Mouse (Mus musculus) layer of hippocampus, adult 8-10 months (tissue): ENCODE measurements around the gene Epha4. TPM values are rescaled to one million over a fixed set of nuclear protein-coding genes. Genes with fewer than 3 reads are reported as not detected.
A peak's percentile ranks its signal among the peaks of the same experiment; 100 is the strongest.

Source experiments
- DNase-seq, 2 experiments: peaks; one replicate each; pipeline ENCODE4 v3.0.0; 2022; ENCODE audit warnings: low spot score in 2 of 2
- total RNA-seq, 4 experiments: library from RNA; stranded (reverse); gene quantifications; 2 replicates each; pipeline ENCODE4 v1.2.4; 2022

Gene Epha4
- total RNA-seq, 4 experiments from 2014 or later, result 267 to 285 (median 281) TPM

- DNase-seq, result no peak
Observed at GRCm38 (mm10) chr1:77484766-77485596, 29.9 kb downstream of the Epha4 start.

- no peak for DNase-seq
Observed at GRCm38 (mm10) chr1:77475808-77476413, 39.0 kb downstream of the Epha4 start.

- no peak for DNase-seq
Observed at GRCm38 (mm10) chr1:77473446-77474376, 41.2 kb downstream of the Epha4 start.

GRCm38 (mm10) chr1:77472566-77472965, 42.3 kb downstream of the Epha4 start:
- no peak for DNase-seq

GRCm38 (mm10) chr1:77471447-77471846, 43.4 kb downstream of the Epha4 start:
- DNase-seq, result no peak

- DNase-seq, result no peak
Observed at GRCm38 (mm10) chr1:77471037-77471436, 43.9 kb downstream of the Epha4 start.

- no peak for DNase-seq
Observed at GRCm38 (mm10) chr1:77468717-77469314, 46.1 kb downstream of the Epha4 start.

GRCm38 (mm10) chr1:77465524-77465923, 49.4 kb downstream of the Epha4 start:
- no peak for DNase-seq

- DNase-seq, result no peak
Observed at GRCm38 (mm10) chr1:77464108-77464507, 50.8 kb downstream of the Epha4 start.

GRCm38 (mm10) chr1:77461877-77462615, 52.8 kb downstream of the Epha4 start:
- peak; percentile 48 for DNase-seq

- no peak for DNase-seq
Observed at GRCm38 (mm10) chr1:77460831-77461629, 53.9 kb downstream of the Epha4 start.

- DNase-seq, result no peak
Observed at GRCm38 (mm10) chr1:77458751-77459385, 56.0 kb downstream of the Epha4 start.

GRCm38 (mm10) chr1:77457446-77457800, 57.5 kb downstream of the Epha4 start:
- no peak for DNase-seq

- DNase-seq, result no peak
Observed at GRCm38 (mm10) chr1:77456695-77457445, 58.0 kb downstream of the Epha4 start.

GRCm38 (mm10) chr1:77453811-77454210, 61.1 kb downstream of the Epha4 start:
- no peak for DNase-seq

GRCm38 (mm10) chr1:77452721-77453120, 62.2 kb downstream of the Epha4 start:
- DNase-seq, result no peak

GRCm38 (mm10) chr1:77451541-77451940, 63.3 kb downstream of the Epha4 start:
- DNase-seq, result no peak

- no peak for DNase-seq
Observed at GRCm38 (mm10) chr1:77450201-77450600, 64.7 kb downstream of the Epha4 start.
